Mouse (Mus musculus) bone marrow, adult 2 months (tissue): ENCODE measurements at regions not wholly inside any gene's neighbourhood (a gene's known extent, or its start where the extent isn't known, plus 50 kb on each side); places are given as distances from the start of the nearest gene placed in this dataset.

ENCODE experiments used
- H3K27ac ChIP-seq: fragments of 200-500 bp; 2 replicates; pipeline ENCODE4 v1.5.1; 2012; ENCODE audit warnings: low read depth, mild to moderate bottlenecking, control low read depth, inconsistent platforms, low read length; ENCODE audit not compliant: control insufficient read depth, poor library complexity, insufficient read depth
- H3K4me1 ChIP-seq: fragments of 200-500 bp; 2 replicates; pipeline ENCODE4 v1.6.1; 2011; ENCODE audit warnings: low read length; ENCODE audit not compliant: control insufficient read depth, insufficient read depth
- H3K4me3 ChIP-seq: fragments of 200-500 bp; replicated peaks from 2 replicates; pipeline ENCODE3; 2011; ENCODE audit warnings: mild to moderate bottlenecking, low read depth, low read length, control low read depth; ENCODE audit not compliant: control insufficient read depth
- CTCF ChIP-seq: fragments of 200-500 bp; IDR thresholded peaks from 2 replicates; pipeline ENCODE4 v1.5.1; 2011; ENCODE audit warnings: low read length, control low read depth; ENCODE audit not compliant: control insufficient read depth, insufficient read depth
- POLR2A ChIP-seq: fragments of 200-500 bp; IDR thresholded peaks from 2 replicates; pipeline ENCODE4 v1.6.1; 2011; ENCODE audit warnings: low read depth, mild to moderate bottlenecking, control low read depth, low read length, borderline replicate concordance; ENCODE audit not compliant: control insufficient read depth
- WGBS: fragments of 180-500 bp; shearing (Covaris S2); methylation state at CpG from one replicate; pipeline ENCODE4 v1.1.7; 2018; 5-methylcytosine and 5-hydroxymethylcytosine counted together

GRCm38 (mm10) chr11:45745941-45746340 is 105.9 kb upstream of the Clint1 start:
- Histone ChIP-seq H3K4me3 (no peak overlapping the region), H3K4me1 (no peaks in the 10 kb centered on the region), H3K27ac (no peak overlapping the region)
- WGBS, result 82% methylated on average over 2 of the region's 2 CpGs
- TF ChIP-seq POLR2A (no peak), CTCF (no peak)

- Histone ChIP-seq H3K4me3 (no peak overlapping the region), H3K27ac (no peak overlapping the region), H3K4me1 (no peaks in the 10 kb centered on the region; the same call in 1 of the 2 replicates)
- WGBS, result 40% methylated on average over 2 of the region's 2 CpGs
- TF ChIP-seq POLR2A, result no peak
- TF ChIP-seq CTCF, result no peak
Observed at GRCm38 (mm10) chr11:45750249-45750648, 101.6 kb upstream of the Clint1 start.

- no peak overlapping the region for H3K27ac ChIP-seq
- 61% methylated on average over 1 of the region's 1 CpGs for WGBS
- no peak overlapping the region for H3K4me3 ChIP-seq
- TF ChIP-seq CTCF, result peak; percentile 42; the same call in 1 of the 2 replicates
- TF ChIP-seq POLR2A, result no peak
- no peaks in the 10 kb centered on the region; the same call in 1 of the 2 replicates for H3K4me1 ChIP-seq
Observed at GRCm38 (mm10) chr11:45752237-45752636, 99.6 kb upstream of the Clint1 start.

- WGBS, result 6% methylated on average over 2 of the region's 2 CpGs
- Histone ChIP-seq H3K4me1 (no peaks in the 10 kb centered on the region; the same call in 1 of the 2 replicates), H3K27ac (no peak overlapping the region), H3K4me3 (no peak overlapping the region)
- TF ChIP-seq POLR2A (no peak), CTCF (no peak)
Observed at GRCm38 (mm10) chr11:45752791-45753190, 99.1 kb upstream of the Clint1 start.

- Histone ChIP-seq H3K4me1 (no peaks in the 10 kb centered on the region), H3K4me3 (no peak overlapping the region), H3K27ac (no peak overlapping the region)
- TF ChIP-seq CTCF (no peak), POLR2A (no peak)
- WGBS, result 62% methylated on average over 4 of the region's 4 CpGs
Observed at GRCm38 (mm10) chr11:45767081-45767480, 84.8 kb upstream of the Clint1 start.

GRCm38 (mm10) chr11:45782435-45782834 is 69.4 kb upstream of the Clint1 start:
- Histone ChIP-seq H3K27ac (no peak overlapping the region), H3K4me1 (no peaks in the 10 kb centered on the region), H3K4me3 (no peak overlapping the region)
- TF ChIP-seq POLR2A, result no peak
- TF ChIP-seq CTCF, result no peak
- 56% methylated on average over 4 of the region's 4 CpGs for WGBS

- WGBS, result 90% methylated on average over 9 of the region's 9 CpGs
- Histone ChIP-seq H3K4me3 (no peak overlapping the region), H3K4me1 (no peaks in the 10 kb centered on the region), H3K27ac (no peak overlapping the region)
- TF ChIP-seq CTCF, result no peak
- no peak for TF ChIP-seq POLR2A
Observed at GRCm38 (mm10) chr11:45785806-45786205, 66.0 kb upstream of the Clint1 start.

- TF ChIP-seq CTCF, result no peak
- 90% methylated on average over 5 of the region's 5 CpGs for WGBS
- no peak overlapping the region for H3K27ac ChIP-seq
- no peak overlapping the region for H3K4me3 ChIP-seq
- no peaks in the 10 kb centered on the region for H3K4me1 ChIP-seq
Observed at GRCm38 (mm10) chr11:45787408-45787807, 64.4 kb upstream of the Clint1 start.

- no peak overlapping the region for H3K27ac ChIP-seq
- H3K4me3 ChIP-seq, result no peak overlapping the region
- 84% methylated on average over 3 of the region's 3 CpGs for WGBS
- TF ChIP-seq POLR2A, result no peak
- no peak for TF ChIP-seq CTCF
- H3K4me1 ChIP-seq, result no peaks in the 10 kb centered on the region; the same call in 1 of the 2 replicates
Observed at GRCm38 (mm10) chr11:45789886-45790285, 62.0 kb upstream of the Clint1 start.
